ENCODE assay signal across 10 mouse cellular contexts in genomic region chr15:81836966-81837920, GRCm38 (mm10). TPM values are rescaled to one million over a fixed set of nuclear protein-coding genes. Genes with fewer than 3 reads are reported as not detected.
A peak's percentile ranks its signal among the peaks of the same experiment; 100 is the strongest.
DNase-seq lines count a peak whose midpoint lies in the region; ATAC-seq lines count a peak whose summit lies in the region.
"Had no signal": no experiment of that assay in that cellular context is flagged by ENCODE, and none has a peak within 500 bp of the region (broad histone marks: within the 10 kb centered on the region; RNA-seq: fewer than 3 reads in every experiment).

No protein-coding gene starts in this region.

- peaks cover 7% of the 10 kb centered on the region for H3K4me1 ChIP-seq in kidney, embryonic 14.5 days (ENCODE audit: control insufficient read depth, insufficient read depth, low read length)
- peaks cover 47% of the 10 kb centered on the region for H3K4me1 ChIP-seq in heart, embryonic 13.5 days
- H3K4me1 ChIP-seq in limb, embryonic 11.5 days (ENCODE audit: control insufficient read depth, insufficient read depth, low read length) = peaks cover 13% of the 10 kb centered on the region

- no peak overlapping the region; the same call in 1 of the 2 replicates for H3K4me2 ChIP-seq in kidney, embryonic 14.5 days (replicated peaks; ENCODE audit: low read depth, low read length)
- H3K4me2 ChIP-seq in heart, embryonic 13.5 days = peak overlapping the region; percentile 71
- peak overlapping the region; percentile 65 for H3K4me2 ChIP-seq in limb, embryonic 11.5 days (ENCODE audit: low read depth, severe bottlenecking)

- H3K27ac ChIP-seq in kidney, embryonic 14.5 days (ENCODE audit: low read depth, low read length) = no peak overlapping the region
- H3K27ac ChIP-seq in heart, embryonic 13.5 days (replicated peaks) = no peak overlapping the region
- no peak overlapping the region; the same call in 1 of the 2 replicates for H3K27ac ChIP-seq in limb, embryonic 11.5 days (replicated peaks; ENCODE audit: low read depth, low read length)

- no peak for ATAC-seq in kidney, embryonic 14.5 days (ENCODE audit: low FRiP score, low TSS enrichment)
- no peak for ATAC-seq in heart, embryonic 13.5 days (ENCODE audit: extremely low read depth, insufficient number of reproducible peaks, low FRiP score, low TSS enrichment)
- no peak for ATAC-seq in limb, embryonic 11.5 days (ENCODE audit: insufficient number of reproducible peaks, low FRiP score, low TSS enrichment, low read depth)

- peak; percentile 75 for DNase-seq in kidney, adult 11 months
- DNase-seq in NIH3T3 (ENCODE audit: low read depth) = peak; percentile 40
- DNase-seq in limb, embryonic 11.5 days (ENCODE audit: low spot score) = no peak
- no peak for DNase-seq in thymus, postnatal 0 days (ENCODE audit: low spot score)
- no peak for DNase-seq in left cerebral cortex, adult 11 months (ENCODE audit: low spot score)
- no peak for DNase-seq in right cerebral cortex, postnatal 10 days (ENCODE audit: low spot score in 2 of 2)
- DNase-seq: thymus, postnatal 14 days had no signal

- H3K9ac ChIP-seq in kidney, embryonic 14.5 days (ENCODE audit: low read depth, low read length) = no peak overlapping the region
- H3K9ac ChIP-seq in heart, embryonic 13.5 days = peak overlapping the region; percentile 75
- H3K9ac ChIP-seq in limb, embryonic 11.5 days (ENCODE audit: low read length) = no peak overlapping the region

- no peak overlapping the region for H3K4me3 ChIP-seq in kidney, embryonic 14.5 days (ENCODE audit: low read length)
- peak overlapping the region; percentile 49 for H3K4me3 ChIP-seq in heart, embryonic 13.5 days
- peak overlapping the region; percentile 26; the same call in 1 of the 2 replicates for H3K4me3 ChIP-seq in limb, embryonic 11.5 days (ENCODE audit: low read depth, low read length)

- 57% methylated on average over 7 of the region's 7 CpGs for WGBS in kidney, embryonic 14.5 days
- 52% methylated on average over 7 of the region's 7 CpGs for WGBS in heart, embryonic 13.5 days
- 56% methylated on average over 7 of the region's 7 CpGs for WGBS in limb, embryonic 11.5 days

- H3K27me3 ChIP-seq in kidney, embryonic 14.5 days (ENCODE audit: control insufficient read depth, insufficient read depth, low read length) = no peaks in the 10 kb centered on the region
- peaks cover 9% of the 10 kb centered on the region for H3K27me3 ChIP-seq in heart, embryonic 13.5 days (replicated peaks)
- no peaks in the 10 kb centered on the region; the same call in 1 of the 2 replicates for H3K27me3 ChIP-seq in limb, embryonic 11.5 days (ENCODE audit: control insufficient read depth, insufficient read depth, low read length)

- H3K36me3 ChIP-seq in kidney, embryonic 14.5 days (ENCODE audit: control insufficient read depth, insufficient read depth, low read length) = no peaks in the 10 kb centered on the region
- H3K36me3 ChIP-seq in heart, embryonic 13.5 days = no peaks in the 10 kb centered on the region
- H3K36me3 ChIP-seq in limb, embryonic 11.5 days (ENCODE audit: control insufficient read depth, insufficient read depth, low read length) = no peaks in the 10 kb centered on the region
- H3K36me3 ChIP-seq: hindbrain, embryonic 10.5 days had no signal

- H3K9me3 ChIP-seq in kidney, embryonic 14.5 days (ENCODE audit: control insufficient read depth, low read length) = no peaks in the 10 kb centered on the region
- no peaks in the 10 kb centered on the region for H3K9me3 ChIP-seq in heart, embryonic 13.5 days
- H3K9me3 ChIP-seq in limb, embryonic 11.5 days (ENCODE audit: control insufficient read depth, low read length) = no peaks in the 10 kb centered on the region
- H3K9me3 ChIP-seq: hindbrain, embryonic 10.5 days had no signal

RNA-seq across cellular contexts. Expression of gene Tob2, which starts 21.4 kb away (rescaled TPM):
- polyA plus RNA-seq in kidney, embryonic 14.5 days (2014; fragmentation: Nextera tagmentation; extraction: Ambion mirVana) = 19.4 and 24.1 TPM in 2 replicates
- 11.8 and 13.8 TPM in 2 replicates for polyA plus RNA-seq in heart, embryonic 13.5 days (2015; fragmentation: Nextera tagmentation; extraction: Ambion mirVana)
- 16.7 and 16.8 TPM in 2 replicates for polyA plus RNA-seq in limb, embryonic 11.5 days (2014; fragmentation: Nextera tagmentation; extraction: Ambion mirVana)
- polyA plus RNA-seq in thymus, postnatal 0 days (2015; fragmentation: Nextera tagmentation; extraction: Ambion mirVana) = 28.8 TPM in 2 replicates

RNA-seq across cellular contexts. Expression of gene Phf5a, which starts 34.5 kb away (rescaled TPM):
- polyA plus RNA-seq in kidney, embryonic 14.5 days (2014; fragmentation: Nextera tagmentation; extraction: Ambion mirVana) = 192 and 223 TPM in 2 replicates
- polyA plus RNA-seq in heart, embryonic 13.5 days (2015; fragmentation: Nextera tagmentation; extraction: Ambion mirVana) = 92.7 and 114 TPM in 2 replicates
- polyA plus RNA-seq in limb, embryonic 11.5 days (2014; fragmentation: Nextera tagmentation; extraction: Ambion mirVana) = 240 and 243 TPM in 2 replicates
- 154 and 161 TPM in 2 replicates for polyA plus RNA-seq in thymus, postnatal 0 days (2015; fragmentation: Nextera tagmentation; extraction: Ambion mirVana)

RNA-seq across cellular contexts. Expression of gene Aco2, which starts 34.9 kb away (rescaled TPM):
- 123 and 191 TPM in 2 replicates for polyA plus RNA-seq in kidney, embryonic 14.5 days (2014; fragmentation: Nextera tagmentation; extraction: Ambion mirVana)
- 486 and 514 TPM in 2 replicates for polyA plus RNA-seq in heart, embryonic 13.5 days (2015; fragmentation: Nextera tagmentation; extraction: Ambion mirVana)
- 158 and 162 TPM in 2 replicates for polyA plus RNA-seq in limb, embryonic 11.5 days (2014; fragmentation: Nextera tagmentation; extraction: Ambion mirVana)
- 126 and 136 TPM in 2 replicates for polyA plus RNA-seq in thymus, postnatal 0 days (2015; fragmentation: Nextera tagmentation; extraction: Ambion mirVana)

RNA-seq across cellular contexts. Expression of gene Tef, which starts 35.0 kb away (rescaled TPM):
- 16.1 and 19.2 TPM in 2 replicates for polyA plus RNA-seq in kidney, embryonic 14.5 days (2014; fragmentation: Nextera tagmentation; extraction: Ambion mirVana)
- 22.0 and 22.2 TPM in 2 replicates for polyA plus RNA-seq in heart, embryonic 13.5 days (2015; fragmentation: Nextera tagmentation; extraction: Ambion mirVana)
- 13.7 and 14.6 TPM in 2 replicates for polyA plus RNA-seq in limb, embryonic 11.5 days (2014; fragmentation: Nextera tagmentation; extraction: Ambion mirVana)
- polyA plus RNA-seq in thymus, postnatal 0 days (2015; fragmentation: Nextera tagmentation; extraction: Ambion mirVana) = 12.3 and 14.8 TPM in 2 replicates

Comparison
In these comparisons a context has a peak if more than half of its experiments do, and no peak if none do; other contexts are left out.
1. DNase-seq: peak in kidney, adult 11 months (single experiment) and NIH3T3 (single experiment); none in limb, embryonic 11.5 days (single experiment), thymus, postnatal 0 days (single experiment), left cerebral cortex, adult 11 months (single experiment) and right cerebral cortex, postnatal 10 days (0 of 2).